Comparison of ENCODE assay signal across 33 mouse cellular contexts in the genomic region with DNA sequence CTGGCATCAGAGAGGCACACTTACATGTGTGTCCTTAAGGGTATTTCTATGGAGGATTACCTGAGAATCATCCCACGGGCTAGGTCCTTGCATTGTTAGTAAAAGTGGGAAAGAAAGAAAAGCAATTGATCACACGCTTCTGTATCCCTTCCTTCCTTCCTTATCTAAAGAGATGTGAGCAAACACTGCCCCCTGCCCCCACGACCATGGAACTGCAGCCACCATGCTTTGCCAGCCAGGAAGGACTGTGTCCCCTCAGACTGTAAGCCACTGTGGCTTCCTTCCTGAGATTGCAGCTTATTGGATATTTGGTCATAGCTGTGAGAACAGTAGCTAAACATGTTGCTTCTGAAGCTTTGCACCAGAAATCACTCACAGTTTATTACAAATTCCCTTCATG. TPM values are rescaled to one million over a fixed set of nuclear protein-coding genes. Genes with fewer than 3 reads are reported as not detected.
DNase-seq lines count a peak whose midpoint lies in the region; ATAC-seq and TF ChIP-seq lines count a peak whose summit lies in the region.
"Had no signal": no experiment of that assay in that cellular context is flagged by ENCODE, and none has a peak within 500 bp of the region (broad histone marks: within the 10 kb centered on the region; RNA-seq: fewer than 3 reads in every experiment).

No protein-coding gene starts in this region.

- ATAC-seq in forebrain, embryonic 16.5 days, result no peak
- no peak for ATAC-seq in forebrain, embryonic 13.5 days
- no peak for ATAC-seq in hindbrain, embryonic 14.5 days (ENCODE audit: low FRiP score)
- ATAC-seq: forebrain, embryonic 14.5 days; hindbrain, postnatal 0 days; inflammation-experienced regulatory T-cells, adult 6 months; intestine, embryonic 16.5 days had no signal

- no peak overlapping the region for H3K4me2 ChIP-seq in forebrain, embryonic 16.5 days (ENCODE audit: low read length)
- no peak overlapping the region for H3K4me2 ChIP-seq in forebrain, embryonic 13.5 days
- no peak overlapping the region for H3K4me2 ChIP-seq in hindbrain, embryonic 14.5 days (replicated peaks)
- H3K4me2 ChIP-seq: heart, embryonic 11.5 days; hindbrain, embryonic 13.5 days had no signal

- DNase-seq in liver, adult 2 months (ENCODE audit: extremely low read depth, low read depth, low spot score), result no peak
- no peak for DNase-seq in liver
- peak; percentile 33 for DNase-seq in ES-CJ7 (ENCODE audit: low read depth, low spot score)
- peak; percentile 55 for DNase-seq in ZHBTc4 (ENCODE audit: low read depth, low spot score)
- no peak for DNase-seq in hindbrain, embryonic 14.5 days (ENCODE audit: low spot score)
- no peak for DNase-seq in layer of hippocampus, adult 2 months (ENCODE audit: low spot score in 2 of 2)
- DNase-seq: adrenal gland, postnatal 10 days; adrenal gland, postnatal 36 days; cerebellum, adult 18-20 months; cerebellum, adult 9-10 months; cerebellum, postnatal 14 days; gastrocnemius, postnatal 10 days; gastrocnemius, postnatal 36 days; heart, postnatal 36 days had no signal

- H3K27me3 ChIP-seq in forebrain, embryonic 16.5 days (replicated peaks; ENCODE audit: control insufficient read depth, insufficient read depth, low read length), result no peaks in the 10 kb centered on the region
- H3K27me3 ChIP-seq in forebrain, embryonic 13.5 days, result no peaks in the 10 kb centered on the region
- H3K27me3 ChIP-seq in liver, adult 2 months (ENCODE audit: control insufficient read depth, insufficient read depth, low read length), result no peaks in the 10 kb centered on the region
- H3K27me3 ChIP-seq in hindbrain, embryonic 14.5 days (ENCODE audit: control insufficient read depth, insufficient read depth, low read length), result no peaks in the 10 kb centered on the region
- H3K27me3 ChIP-seq: CH12.LX; hindbrain, embryonic 13.5 days had no signal

- no peaks in the 10 kb centered on the region for H3K36me3 ChIP-seq in forebrain, embryonic 16.5 days (ENCODE audit: control insufficient read depth, insufficient read depth)
- H3K36me3 ChIP-seq in forebrain, embryonic 13.5 days (ENCODE audit: poor library complexity, severe bottlenecking), result no peaks in the 10 kb centered on the region
- H3K36me3 ChIP-seq in liver, adult 2 months (ENCODE audit: control insufficient read depth, insufficient read depth, low read length), result no peaks in the 10 kb centered on the region
- no peaks in the 10 kb centered on the region for H3K36me3 ChIP-seq in hindbrain, embryonic 14.5 days (replicated peaks; ENCODE audit: control insufficient read depth, insufficient read depth)
- H3K36me3 ChIP-seq: forebrain, embryonic 10.5 days; hindbrain, embryonic 10.5 days; hindbrain, embryonic 13.5 days had no signal

- H3K27ac ChIP-seq in forebrain, embryonic 16.5 days (ENCODE audit: low read length), result 0 out of 2 replicates have a peak overlapping the region, but pooled peaks have one; percentile 47
- no peak overlapping the region for H3K27ac ChIP-seq in forebrain, embryonic 13.5 days
- no peak overlapping the region for H3K27ac ChIP-seq in liver, adult 2 months (replicated peaks; ENCODE audit: insufficient read depth, low read depth, low read length)
- no peak overlapping the region for H3K27ac ChIP-seq in hindbrain, embryonic 14.5 days
- no peak overlapping the region for H3K27ac ChIP-seq in layer of hippocampus, adult 2 months
- H3K27ac ChIP-seq: forebrain, embryonic 10.5 days; hindbrain, embryonic 10.5 days; hindbrain, embryonic 13.5 days; hindbrain, postnatal 0 days had no signal

- WGBS in forebrain, embryonic 16.5 days, result 73% methylated on average over 3 of the region's 3 CpGs
- 80% methylated on average over 3 of the region's 3 CpGs for WGBS in forebrain, embryonic 13.5 days
- WGBS in liver, adult 2 months, result 82% methylated on average over 3 of the region's 3 CpGs
- 84% methylated on average over 3 of the region's 3 CpGs for WGBS in hindbrain, embryonic 14.5 days

- no peaks in the 10 kb centered on the region for H3K79me2 ChIP-seq in liver, adult 2 months (ENCODE audit: control insufficient read depth, insufficient read depth, low read length)

- H3K4me1 ChIP-seq in forebrain, embryonic 16.5 days (replicated peaks; ENCODE audit: control insufficient read depth, insufficient read depth, low read length), result no peaks in the 10 kb centered on the region
- no peaks in the 10 kb centered on the region for H3K4me1 ChIP-seq in forebrain, embryonic 13.5 days
- H3K4me1 ChIP-seq in liver, adult 2 months (ENCODE audit: control insufficient read depth, insufficient read depth, low read length), result no peaks in the 10 kb centered on the region
- H3K4me1 ChIP-seq in hindbrain, embryonic 14.5 days (replicated peaks; ENCODE audit: control insufficient read depth, insufficient read depth, low read length), result no peaks in the 10 kb centered on the region
- H3K4me1 ChIP-seq: forebrain, embryonic 10.5 days; hindbrain, embryonic 10.5 days; hindbrain, embryonic 13.5 days had no signal

- TF ChIP-seq POLR2A in liver, adult 2 months (IDR thresholded peaks at IDR 0.05; ENCODE audit: extremely low read depth, insufficient read depth, low read length), result no peak

- TF ChIP-seq CTCF in liver, adult 2 months (IDR thresholded peaks at IDR 0.05; ENCODE audit: low read depth, low read length), result peak; percentile 23; the same call in 1 of the 2 replicates
- TF ChIP-seq CTCF in layer of hippocampus, adult 2 months (conservative IDR thresholded peaks at IDR 0.05), result no peak

- H3K4me3 ChIP-seq in forebrain, embryonic 16.5 days (replicated peaks; ENCODE audit: low read length), result no peak overlapping the region
- no peak overlapping the region for H3K4me3 ChIP-seq in forebrain, embryonic 13.5 days
- no peak overlapping the region for H3K4me3 ChIP-seq in liver, adult 2 months (ENCODE audit: insufficient read depth, low read depth, low read length)
- H3K4me3 ChIP-seq in hindbrain, embryonic 14.5 days (replicated peaks; ENCODE audit: low read length), result no peak overlapping the region
- H3K4me3 ChIP-seq in layer of hippocampus, adult 2 months, result no peak overlapping the region
- H3K4me3 ChIP-seq: forebrain, embryonic 10.5 days; hindbrain, embryonic 10.5 days; hindbrain, embryonic 13.5 days had no signal

- H3K9ac ChIP-seq in forebrain, embryonic 16.5 days (replicated peaks; ENCODE audit: low read depth, low read length), result no peak overlapping the region
- H3K9ac ChIP-seq in forebrain, embryonic 13.5 days, result no peak overlapping the region
- no peak overlapping the region for H3K9ac ChIP-seq in liver, adult 2 months (ENCODE audit: low read depth, low read length)
- no peak overlapping the region for H3K9ac ChIP-seq in hindbrain, embryonic 14.5 days
- H3K9ac ChIP-seq: hindbrain, embryonic 13.5 days had no signal

- peaks cover 3% of the 10 kb centered on the region; the same call in 1 of the 2 replicates for H3K9me3 ChIP-seq in forebrain, embryonic 16.5 days (ENCODE audit: control insufficient read depth, low read length)
- H3K9me3 ChIP-seq in forebrain, embryonic 13.5 days (replicated peaks), result peaks cover 5% of the 10 kb centered on the region
- H3K9me3 ChIP-seq in hindbrain, embryonic 14.5 days (ENCODE audit: control insufficient read depth, low read length), result 0 out of 2 replicates have a peak, but pooled peaks cover 4% of the 10 kb centered on the region
- H3K9me3 ChIP-seq: hindbrain, embryonic 13.5 days had no signal

RNA-seq across cellular contexts. Expression of a gene that starts 35.9 kb away (rescaled TPM):
- not detected in 2 replicates for polyA plus RNA-seq in forebrain, embryonic 16.5 days (2015; fragmentation: Nextera tagmentation; extraction: Ambion mirVana)
- not detected in 2 replicates for polyA plus RNA-seq in forebrain, embryonic 13.5 days (2015; fragmentation: Nextera tagmentation; extraction: Ambion mirVana)
- not detected in 2 replicates for total RNA-seq in liver, adult 2 months (2014; rRNA removed)
- polyA plus RNA-seq in liver, adult 2 months (2012; rRNA removed), result not detected in 2 replicates
- polyA plus RNA-seq in hindbrain, embryonic 14.5 days (2014; fragmentation: Nextera tagmentation; extraction: Ambion mirVana), result not detected in 2 replicates
- total RNA-seq in layer of hippocampus, adult 2 months (2021), result not detected
- total RNA-seq: adrenal gland, adult 18-20 months; adrenal gland, postnatal 10 days; adrenal gland, postnatal 36 days; CH12.LX; gastrocnemius, postnatal 10 days; gastrocnemius, postnatal 36 days; granulocyte monocyte progenitor cell, adult 5-6 weeks; heart, adult 8-10 months; heart, postnatal 36 days; hindbrain, postnatal 0 days; MEL had no signal
- polyA plus RNA-seq: embryonic facial prominence, embryonic 11.5 days; embryonic facial prominence, embryonic 14.5 days; forebrain, embryonic 10.5 days; forebrain, embryonic 14.5 days; heart, embryonic 11.5 days; heart, embryonic 14.5 days; heart, postnatal 0 days; hindbrain, embryonic 10.5 days; hindbrain, embryonic 13.5 days; hindbrain, postnatal 0 days; inflammation-experienced regulatory T-cells, adult 6 months; intestine, embryonic 16.5 days had no signal

RNA-seq across cellular contexts. Expression of a gene that starts 36.1 kb away (rescaled TPM):
- polyA plus RNA-seq in forebrain, embryonic 16.5 days (2015; fragmentation: Nextera tagmentation; extraction: Ambion mirVana), result 0.39 and 0.67 TPM in 2 replicates
- not detected in 2 replicates for polyA plus RNA-seq in forebrain, embryonic 13.5 days (2015; fragmentation: Nextera tagmentation; extraction: Ambion mirVana)
- total RNA-seq in liver, adult 2 months (2014; rRNA removed), result not detected in 2 replicates
- polyA plus RNA-seq in liver, adult 2 months (2012; rRNA removed), result not detected in 2 replicates
- 0.19 and 0.25 TPM in 2 replicates for polyA plus RNA-seq in hindbrain, embryonic 14.5 days (2014; fragmentation: Nextera tagmentation; extraction: Ambion mirVana)
- total RNA-seq in layer of hippocampus, adult 2 months (2021), result 1 to 10 TPM; 1.0 to 1.3 TPM
- total RNA-seq: adrenal gland, adult 18-20 months; adrenal gland, postnatal 10 days; adrenal gland, postnatal 36 days; CH12.LX; gastrocnemius, postnatal 10 days; gastrocnemius, postnatal 36 days; granulocyte monocyte progenitor cell, adult 5-6 weeks; heart, adult 8-10 months; heart, postnatal 36 days; hindbrain, postnatal 0 days; MEL had no signal
- polyA plus RNA-seq: embryonic facial prominence, embryonic 11.5 days; forebrain, embryonic 10.5 days; heart, embryonic 14.5 days; heart, postnatal 0 days; hindbrain, embryonic 10.5 days; inflammation-experienced regulatory T-cells, adult 6 months; intestine, embryonic 16.5 days had no signal

Comparison
In these comparisons a context has a peak if more than half of its experiments do, and no peak if none do; other contexts are left out.
1. DNase-seq: peak in ES-CJ7 (single experiment) and ZHBTc4 (single experiment); none in liver, adult 2 months (single experiment), liver (single experiment), hindbrain, embryonic 14.5 days (single experiment) and layer of hippocampus, adult 2 months (0 of 2).